Mouse (Mus musculus) cerebellum, adult 11-12 months (tissue): Measurements from ENCODE around the gene 1700013F07Rik.
"Not testable (repeated sequence)": the region's sequence is repeated elsewhere in the genome, so short reads cannot be mapped to it uniquely, and the experiment has no call there.

Experiments
- DNase-seq: peaks from one replicate; pipeline ENCODE4 v3.0.0; 2022

The 1700013F07Rik gene

DNA sequence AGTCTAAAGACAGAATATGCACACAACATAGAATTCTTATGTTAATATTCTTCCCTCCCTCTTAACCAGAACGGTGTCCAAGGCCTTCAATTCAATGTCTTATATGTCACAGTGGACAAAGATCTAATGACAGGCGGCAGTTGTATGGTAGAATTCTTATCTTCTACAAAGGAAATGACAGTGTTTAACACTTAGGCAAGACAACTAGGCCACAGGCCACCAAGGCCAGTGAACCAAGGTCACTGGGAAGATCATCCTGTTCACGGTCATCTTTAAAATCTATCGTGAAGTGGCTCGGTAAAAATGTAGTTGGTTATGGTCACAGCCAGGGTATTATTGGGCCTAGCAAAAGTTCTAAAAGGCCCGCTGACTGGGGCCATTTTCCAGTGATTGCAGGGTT lies at the start of gene 1700013F07Rik:
Gene 1700013F07Rik (plus strand): TSS at position 200 of the 400 bp plus-strand sequence.
- DNase-seq, result no peak

DNA sequence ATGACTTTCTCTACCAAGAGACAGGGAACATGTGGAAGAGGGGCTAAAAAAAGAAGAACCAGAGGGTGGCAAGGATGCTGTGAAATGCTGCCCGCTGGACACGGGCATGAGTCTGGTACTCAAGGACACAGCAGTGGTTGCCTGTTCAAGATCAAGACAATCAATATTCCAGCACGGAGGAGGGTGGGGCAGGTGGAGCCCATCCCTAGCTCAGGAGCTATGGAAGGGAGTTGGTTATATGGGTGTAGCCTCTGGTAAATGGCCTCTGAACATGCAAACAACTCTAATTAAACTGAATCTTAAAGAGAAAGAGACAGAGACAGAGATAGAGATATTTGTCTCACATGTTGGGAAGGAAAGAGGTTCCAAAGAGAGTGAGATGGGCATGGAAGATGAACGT lies 49.2 kb upstream of the 1700013F07Rik start:
- DNase-seq, result no peak

DNA sequence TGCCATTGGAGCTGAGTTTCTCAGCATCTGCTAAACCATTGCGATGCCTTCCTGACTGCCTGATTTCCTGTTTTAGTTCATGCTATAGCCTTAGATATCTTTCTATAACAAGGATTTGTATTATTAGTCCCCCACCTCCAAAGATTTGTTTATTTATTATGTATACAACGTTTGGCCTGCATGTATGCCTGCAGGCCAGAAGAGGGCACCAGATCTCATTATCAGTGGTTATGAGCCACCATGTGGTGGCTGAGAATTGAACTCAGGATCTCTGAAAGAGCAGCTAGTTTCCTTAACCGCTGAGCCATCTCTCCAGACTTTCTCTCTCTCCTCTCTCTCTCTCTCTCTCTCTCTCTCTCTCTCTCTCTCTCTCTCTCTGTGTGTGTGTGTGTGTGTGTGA lies 44.0 kb upstream of the 1700013F07Rik start:
- no peak for DNase-seq

DNA sequence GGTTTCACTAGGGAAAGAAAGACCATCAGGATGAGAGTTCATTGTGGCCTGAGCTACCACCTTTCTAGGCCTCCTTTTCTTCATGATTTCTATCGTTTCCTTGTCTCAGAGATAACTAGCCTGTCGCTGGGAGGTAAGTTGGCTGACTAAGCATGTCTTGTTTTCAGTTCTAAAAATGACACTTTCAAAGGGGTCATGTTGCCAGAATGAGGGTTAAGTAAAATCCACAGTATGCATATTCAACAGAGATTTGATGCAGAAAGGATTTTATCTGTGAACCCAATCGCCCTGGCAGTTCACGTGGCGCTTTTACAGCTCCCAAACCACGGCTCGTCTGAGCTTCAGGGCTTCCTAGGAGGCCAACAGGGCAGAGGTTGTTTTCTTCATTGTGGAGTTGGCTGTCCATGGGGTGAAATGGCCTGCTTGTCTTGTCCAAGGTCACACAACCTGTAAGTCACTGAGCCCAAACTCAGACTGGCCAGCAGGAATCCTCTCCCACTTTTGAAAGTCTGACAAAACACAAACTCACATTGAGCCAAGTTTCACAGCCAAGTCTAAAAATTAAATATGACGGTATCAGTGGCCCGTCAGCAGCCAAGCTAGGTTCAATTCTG lies 39.0 kb upstream of the 1700013F07Rik start:
- no peak for DNase-seq

DNA sequence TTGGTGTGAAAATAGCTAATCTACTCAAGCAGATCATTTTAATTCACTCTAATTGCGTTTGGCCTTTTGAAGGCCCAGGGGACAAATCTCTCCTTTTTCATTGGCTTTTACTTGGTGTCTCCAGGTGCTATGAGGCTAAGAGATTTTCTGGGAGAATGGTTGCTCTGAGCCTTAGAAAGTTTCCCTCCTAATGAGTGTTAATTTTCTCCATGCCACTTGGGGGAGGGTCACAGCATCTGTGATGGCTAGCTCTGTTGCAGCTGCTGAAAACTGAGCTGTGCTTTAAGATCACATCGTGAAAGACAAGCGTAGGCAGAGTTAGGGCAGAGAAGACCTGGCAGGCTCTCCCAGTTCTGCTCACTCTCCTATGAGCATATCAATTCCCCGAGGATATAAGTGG lies 38.5 kb upstream of the 1700013F07Rik start:
- no peak for DNase-seq

DNA sequence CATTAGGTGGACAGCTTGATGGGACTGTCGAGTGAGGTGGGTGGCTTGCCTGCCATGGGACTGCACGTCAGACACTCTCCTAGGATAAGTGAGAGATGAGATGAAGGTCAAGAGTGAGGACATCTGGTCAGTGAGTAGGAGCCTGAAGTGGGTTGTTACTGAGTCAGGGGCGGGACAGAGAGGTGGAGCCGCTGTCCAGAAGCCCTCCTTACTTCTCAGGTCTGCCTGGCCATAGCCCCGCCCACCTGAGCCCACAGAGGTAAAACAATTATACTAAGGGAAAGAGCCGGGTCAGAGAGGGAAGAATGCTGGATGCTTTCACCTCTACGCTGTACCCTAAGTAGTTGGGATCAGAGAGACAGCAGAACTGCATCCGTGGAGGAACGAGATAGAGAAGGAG lies 36.3 kb upstream of the 1700013F07Rik start:
- no peak for DNase-seq

DNA sequence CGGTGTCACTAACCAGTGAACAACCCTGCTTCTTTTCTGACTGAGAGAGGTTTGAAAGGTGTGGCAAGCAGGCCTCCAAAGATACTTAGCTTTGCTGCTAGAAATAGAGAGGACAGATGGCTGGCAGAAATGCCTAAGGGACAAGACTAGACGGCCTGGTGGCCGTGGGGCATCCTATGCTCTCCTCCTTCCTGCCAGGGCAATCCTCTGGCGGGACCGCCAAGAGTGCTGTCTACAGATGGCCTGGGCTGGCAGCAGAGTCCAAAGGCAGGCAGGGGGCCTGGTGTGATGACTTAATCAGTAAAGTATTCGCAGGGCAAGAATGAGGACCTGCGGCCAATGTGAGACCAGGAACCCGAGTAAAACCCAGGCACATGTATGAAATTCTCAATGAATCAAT lies 34.1 kb upstream of the 1700013F07Rik start:
- peak; percentile 92 for DNase-seq

DNA sequence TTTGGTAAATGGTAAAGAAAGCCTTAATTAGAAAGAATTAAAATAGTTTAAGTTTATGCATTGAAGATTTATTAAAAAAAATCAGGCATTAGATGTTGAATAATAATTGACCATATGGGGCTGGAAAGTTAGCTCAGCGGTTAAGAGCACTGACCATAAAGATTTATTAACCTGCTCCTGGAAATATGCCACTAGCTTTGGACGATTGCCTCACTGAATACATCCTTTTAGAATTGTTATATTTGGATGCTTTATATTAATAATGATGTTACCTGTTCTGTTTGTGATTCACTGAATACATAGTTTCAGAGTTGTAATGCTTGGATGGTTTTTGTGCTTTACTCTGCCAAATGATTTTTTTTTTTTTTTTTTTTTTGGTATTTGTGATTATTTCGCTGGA lies 32.5 kb upstream of the 1700013F07Rik start:
- not testable (repeated sequence) for DNase-seq

DNA sequence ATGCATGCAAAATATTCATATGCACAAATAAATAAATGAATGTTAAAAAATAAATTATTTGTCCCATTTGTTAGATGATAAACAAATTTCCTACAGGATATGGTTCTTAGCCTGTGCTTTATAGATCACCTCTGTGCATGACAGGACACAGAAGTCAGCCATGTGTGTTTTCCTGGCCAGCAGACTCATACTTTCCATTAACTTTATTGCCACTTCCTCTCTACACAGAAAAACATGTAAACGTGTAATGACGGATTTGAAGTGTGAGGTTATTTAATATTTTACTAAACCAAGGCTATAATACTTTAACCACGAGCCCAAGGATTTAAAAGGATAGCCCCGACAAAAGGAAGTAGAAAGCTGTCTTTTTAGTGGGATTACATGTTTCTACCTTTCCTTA lies 30.0 kb upstream of the 1700013F07Rik start:
- DNase-seq, result no peak

DNA sequence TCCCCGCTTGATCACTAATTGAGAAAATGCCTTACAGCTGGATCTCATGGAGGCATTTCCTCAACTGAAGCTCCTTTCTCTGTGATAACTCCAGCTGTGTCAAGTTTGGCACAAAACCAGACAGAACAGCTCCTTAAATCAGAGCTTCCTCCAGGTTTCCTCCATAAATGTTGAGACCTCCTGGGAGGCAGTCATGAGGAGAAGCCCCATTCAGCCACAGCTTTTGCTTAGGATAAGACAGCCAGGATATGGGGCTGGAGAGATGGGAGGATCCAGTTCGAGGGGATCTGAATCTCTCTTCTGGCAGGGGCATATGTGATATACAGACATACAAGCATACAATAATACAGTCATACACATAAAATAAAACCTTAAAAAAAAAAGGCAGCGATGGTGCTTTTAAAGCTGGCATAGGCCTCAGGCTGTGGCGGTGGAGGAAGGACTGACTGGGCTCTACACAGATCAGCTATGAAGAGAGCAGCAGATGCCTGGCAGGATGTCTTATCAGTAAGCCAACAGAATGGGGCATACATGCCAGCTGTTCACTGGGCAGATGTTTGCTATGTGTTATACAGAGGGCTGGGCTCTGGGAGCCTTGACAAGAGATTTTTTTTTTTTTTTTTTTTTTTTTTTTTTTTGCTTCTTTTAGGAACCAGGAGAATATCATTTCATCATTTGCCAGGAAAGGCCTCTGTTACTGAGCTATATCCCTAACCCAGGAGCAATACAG lies 25.0 kb upstream of the 1700013F07Rik start:
- no peak for DNase-seq

DNA sequence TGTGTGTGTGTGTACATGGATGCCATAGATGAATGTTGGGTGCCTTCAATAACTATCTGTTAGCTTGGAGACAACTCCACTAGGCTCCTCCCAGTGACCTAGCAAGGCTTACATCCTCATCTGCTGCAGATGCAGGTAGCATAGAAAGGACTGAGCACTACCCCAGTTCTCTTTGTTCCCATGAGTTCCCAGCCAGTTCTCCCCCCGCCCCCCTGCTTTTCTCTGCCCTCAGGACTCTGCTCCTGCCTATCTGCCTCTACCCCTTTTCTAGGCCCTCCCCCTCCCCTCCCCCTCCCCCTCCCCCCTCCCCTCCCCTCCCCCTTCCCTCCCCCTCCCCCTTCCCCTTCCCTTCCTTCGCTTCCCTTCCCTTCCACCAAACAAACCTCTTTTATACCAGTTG lies 23.8 kb upstream of the 1700013F07Rik start:
- no peak for DNase-seq

DNA sequence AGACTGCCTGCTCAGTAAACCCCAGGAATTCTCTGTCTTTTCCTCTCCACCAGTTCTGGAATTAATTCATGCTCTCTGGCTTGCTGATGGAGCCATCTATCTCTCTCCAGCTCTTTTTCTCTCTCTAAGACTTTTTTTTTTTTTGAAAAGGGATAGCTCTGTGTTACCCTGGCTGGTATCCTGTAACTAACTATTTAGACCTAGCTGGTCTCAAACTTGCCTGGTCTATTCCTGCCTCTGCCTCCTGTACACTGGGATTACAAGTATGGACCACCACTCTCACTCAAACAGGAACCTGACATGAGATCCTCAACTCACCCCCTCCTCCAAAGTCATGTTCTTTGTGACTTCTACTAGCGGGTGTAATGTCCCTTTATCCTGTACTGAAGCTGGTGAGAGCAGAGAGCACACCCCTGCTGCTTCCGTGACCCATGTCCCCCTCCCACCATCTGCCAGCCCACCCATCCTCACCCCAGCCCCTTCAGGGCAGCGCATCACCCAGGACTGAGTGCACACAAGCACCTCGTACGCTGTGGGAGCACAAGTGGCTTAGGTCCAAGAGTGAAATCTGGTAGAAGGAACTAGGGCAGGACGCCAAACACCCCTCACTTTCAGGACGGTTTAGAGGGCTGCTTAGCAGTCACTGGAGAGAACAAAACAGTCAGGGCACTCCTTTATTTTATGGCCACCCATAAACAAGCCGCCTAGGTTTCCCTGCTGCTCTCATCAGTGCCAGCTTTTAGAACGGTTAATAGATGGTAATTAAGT lies 23.1 kb upstream of the 1700013F07Rik start:
- no peak for DNase-seq

DNA sequence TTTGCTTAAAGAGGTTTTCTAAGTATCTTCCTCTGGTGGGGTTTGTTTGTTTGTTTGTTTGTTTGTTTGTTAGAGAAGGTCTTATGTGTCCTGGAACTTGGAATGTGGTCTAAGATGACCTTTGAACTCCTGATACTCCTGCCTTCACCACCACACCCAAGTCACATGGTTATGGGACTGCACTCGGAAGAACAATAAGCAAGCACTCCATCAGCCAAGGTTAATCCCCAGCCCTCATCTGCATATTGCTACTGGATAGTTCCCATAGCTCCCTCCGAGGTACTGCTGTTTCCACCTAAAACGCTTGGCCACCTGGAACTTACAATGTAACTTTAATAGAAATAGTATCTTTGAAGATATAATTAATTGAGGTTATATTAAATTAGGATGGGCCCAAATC lies 20.5 kb upstream of the 1700013F07Rik start:
- DNase-seq, result no peak

DNA sequence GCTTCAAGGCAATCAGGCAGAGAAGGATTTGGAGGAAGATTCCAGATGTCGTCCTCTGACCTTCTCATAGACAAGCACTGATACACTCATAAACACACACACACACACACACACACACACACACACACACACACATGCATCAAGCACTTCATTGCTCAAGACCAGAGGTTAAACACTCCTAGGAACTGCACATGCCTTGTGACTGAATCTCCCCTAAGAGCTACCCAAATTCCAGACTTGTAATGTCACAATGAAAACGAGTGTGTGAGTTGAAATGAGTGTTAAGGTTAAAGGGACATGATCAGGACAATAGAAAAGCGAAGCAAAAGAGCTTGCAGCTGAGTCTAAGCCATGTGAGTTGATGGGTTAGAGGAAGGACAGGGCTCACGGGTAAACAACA lies 15.7 kb upstream of the 1700013F07Rik start:
- no peak for DNase-seq

DNA sequence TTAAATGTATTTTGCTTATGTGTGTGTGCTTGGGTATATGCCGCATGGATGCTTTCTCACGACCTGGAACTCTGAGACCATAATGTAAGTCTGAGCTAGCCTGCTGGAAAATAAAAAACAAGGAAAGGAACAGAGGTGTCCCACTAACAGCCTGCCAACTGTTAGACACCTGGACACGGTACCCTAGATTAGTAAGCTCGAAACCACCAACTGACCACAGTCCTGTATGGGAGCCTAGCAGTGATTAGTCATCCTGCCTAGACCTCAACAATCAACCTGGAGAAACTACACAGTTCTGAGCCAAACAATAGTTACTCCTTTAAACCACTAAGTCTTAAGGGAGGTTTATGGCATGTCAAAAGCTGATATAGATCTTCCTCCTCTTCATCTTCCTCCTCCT lies 10.5 kb upstream of the 1700013F07Rik start:
- DNase-seq, result no peak

DNA sequence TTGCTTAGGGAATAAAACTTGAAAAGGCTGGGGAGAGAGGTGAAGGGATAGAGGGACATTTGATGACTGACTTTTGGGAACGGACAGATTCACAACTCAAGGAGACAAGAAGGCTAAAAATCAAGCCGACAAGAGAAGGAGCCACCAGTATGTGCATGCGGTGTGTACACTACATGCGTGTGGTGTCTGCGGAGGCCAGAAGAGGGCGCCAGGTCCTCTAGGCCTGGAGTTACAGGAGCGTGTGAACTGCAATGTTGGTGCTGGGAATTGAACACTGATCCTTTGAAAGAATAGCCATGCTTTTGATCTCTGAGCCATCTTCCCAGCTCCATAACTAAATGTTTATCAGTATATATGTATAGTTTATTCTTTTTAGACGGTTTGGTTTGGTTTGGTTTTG lies 5.5 kb upstream of the 1700013F07Rik start:
- DNase-seq, result no peak

DNA sequence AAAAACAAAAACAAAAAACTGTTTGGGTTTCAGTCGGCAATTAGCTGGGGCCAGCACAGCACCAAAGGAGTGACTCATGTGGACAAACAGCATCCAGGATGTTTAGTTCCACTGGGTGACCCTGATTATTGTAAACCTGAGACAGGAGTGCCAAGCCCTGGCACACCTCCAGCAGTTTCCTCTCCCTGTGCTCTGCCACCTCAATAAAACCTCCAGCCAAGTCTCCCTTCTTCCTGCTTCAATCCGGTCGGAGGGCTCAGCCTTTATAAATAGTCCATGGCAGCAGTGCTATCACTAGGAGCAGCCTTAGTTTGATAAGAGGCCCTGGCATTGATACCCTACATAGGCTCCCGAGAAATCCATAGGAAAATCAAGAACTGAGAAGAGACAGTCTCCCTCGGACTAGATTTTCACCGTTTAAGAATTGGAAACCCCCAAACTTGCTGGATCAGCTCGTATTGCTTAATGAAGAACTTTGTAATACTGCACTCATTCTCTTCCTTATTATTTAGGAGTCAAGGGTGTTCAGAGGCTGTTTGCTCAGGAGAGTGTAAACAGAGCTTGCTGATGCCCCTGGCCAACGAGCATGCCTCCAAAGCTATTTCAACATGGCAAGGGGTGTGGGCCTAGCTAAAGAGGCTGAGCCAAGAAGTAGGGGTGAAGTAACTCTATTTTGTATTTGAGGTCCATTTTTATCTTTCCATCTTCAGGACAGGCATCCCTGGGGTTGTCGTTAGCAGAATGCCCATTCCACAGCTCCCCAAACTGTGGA lies 650 bp upstream of the 1700013F07Rik start:
- no peak for DNase-seq

DNA sequence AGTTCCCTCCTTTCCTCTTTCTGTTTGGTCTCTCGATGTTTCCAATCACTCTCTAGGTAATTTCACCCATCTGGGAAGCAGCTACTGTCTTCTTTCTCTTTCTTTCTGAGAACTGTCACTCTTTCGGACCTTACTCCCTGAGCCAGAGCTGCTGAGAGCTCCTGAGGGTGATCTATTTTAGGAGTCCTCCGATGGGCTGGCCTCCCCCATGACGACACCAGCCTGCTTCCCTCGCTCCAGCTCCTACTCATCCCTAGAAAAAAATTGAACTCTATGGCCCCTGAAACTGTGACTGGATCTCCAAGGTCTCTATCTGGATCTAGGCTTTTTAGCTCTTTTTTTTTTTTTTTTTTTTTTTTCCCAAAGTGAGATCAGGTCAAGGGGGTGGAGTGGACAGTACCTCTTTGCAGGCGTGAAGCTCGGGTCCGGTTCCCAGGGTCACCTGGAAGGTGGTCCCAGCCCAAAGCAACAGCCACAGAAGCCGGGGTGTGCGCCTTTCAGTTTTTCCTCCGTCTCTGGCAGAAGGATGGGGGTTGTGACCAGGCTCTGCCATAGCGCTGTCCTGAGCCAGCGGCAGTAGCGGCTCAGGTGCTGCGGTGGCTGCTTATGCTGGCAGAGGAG lies 2.1 kb downstream of the 1700013F07Rik start:
- DNase-seq, result no peak

DNA sequence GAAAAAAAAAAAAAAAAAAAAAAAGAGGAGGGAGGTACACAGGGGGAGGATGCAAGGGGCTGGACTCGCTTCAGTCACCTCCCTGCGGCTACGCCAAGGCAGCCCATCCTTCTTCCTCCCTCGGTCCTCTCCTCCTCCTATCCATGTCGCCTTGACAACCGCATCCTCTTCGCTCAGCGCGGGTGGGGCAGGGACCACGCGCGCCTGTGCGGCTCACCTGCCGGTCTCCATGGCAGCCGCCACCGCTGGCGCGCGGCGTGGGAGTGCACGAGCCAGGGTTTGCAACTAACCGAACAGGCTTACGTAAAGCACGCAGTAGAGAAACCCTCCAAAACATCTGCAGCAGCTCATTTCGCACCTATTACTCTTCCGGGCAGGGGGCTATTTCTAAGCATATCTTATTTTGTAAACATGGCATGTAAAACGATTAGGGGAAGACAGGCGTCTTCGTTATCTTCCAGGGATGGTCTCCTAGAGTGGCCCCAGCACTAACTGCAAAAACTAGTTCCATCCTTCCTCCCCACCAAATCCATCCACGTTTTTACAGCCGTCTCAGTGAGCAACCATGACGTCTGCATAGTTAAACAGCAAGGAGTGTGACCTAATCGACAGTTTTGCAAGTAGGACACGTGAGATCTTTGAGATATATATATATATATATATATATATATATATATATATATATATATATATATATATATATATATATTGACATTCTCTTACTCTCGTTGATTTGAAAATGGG lies 2.7 kb downstream of the 1700013F07Rik start, which contains the start of gene 5330417C22Rik:
Gene 5330417C22Rik (minus strand): TSS at position 20 of the 744 bp plus-strand sequence.
- DNase-seq, result peak; percentile 57

DNA sequence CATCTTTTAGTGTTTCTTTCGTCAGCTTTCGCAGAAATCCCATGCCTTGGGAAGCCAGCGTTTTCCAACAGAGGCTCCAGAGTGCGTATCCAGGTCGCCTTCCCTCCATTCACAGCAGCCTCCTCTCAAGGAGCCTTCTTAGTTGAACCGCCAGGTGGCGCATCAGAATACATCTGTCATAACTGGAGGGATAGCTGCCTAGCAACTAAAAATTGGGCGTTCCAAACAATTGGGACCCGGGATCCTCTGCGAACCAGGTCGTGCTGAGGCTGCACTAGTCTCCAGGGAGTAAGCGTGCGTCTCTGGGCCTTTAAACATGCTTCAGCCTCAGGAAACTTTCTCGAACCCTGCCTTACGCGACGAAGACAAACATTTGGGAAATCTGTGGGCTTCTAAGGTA lies 3.4 kb downstream of the 1700013F07Rik start:
- peak; percentile 76 for DNase-seq

DNA sequence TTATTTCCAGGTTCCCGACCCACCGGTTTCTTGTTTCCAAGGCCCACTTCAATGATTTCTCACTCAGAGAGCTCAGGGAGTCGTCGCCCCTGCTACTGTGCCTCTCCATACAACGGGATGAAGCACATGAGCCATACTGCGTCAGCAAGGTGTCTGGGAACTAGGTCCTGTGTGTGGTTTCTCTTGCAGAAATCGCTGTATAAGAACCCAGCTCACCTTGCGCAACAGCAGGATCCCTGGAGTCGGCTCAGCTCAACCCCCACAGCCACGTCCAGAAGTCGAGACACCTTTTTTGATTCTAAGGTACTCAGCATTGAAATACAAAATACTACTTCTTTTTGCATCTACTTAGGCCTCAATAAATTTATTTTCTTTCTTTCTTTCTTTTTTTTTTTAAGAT lies 8.3 kb downstream of the 1700013F07Rik start:
- no peak for DNase-seq

DNA sequence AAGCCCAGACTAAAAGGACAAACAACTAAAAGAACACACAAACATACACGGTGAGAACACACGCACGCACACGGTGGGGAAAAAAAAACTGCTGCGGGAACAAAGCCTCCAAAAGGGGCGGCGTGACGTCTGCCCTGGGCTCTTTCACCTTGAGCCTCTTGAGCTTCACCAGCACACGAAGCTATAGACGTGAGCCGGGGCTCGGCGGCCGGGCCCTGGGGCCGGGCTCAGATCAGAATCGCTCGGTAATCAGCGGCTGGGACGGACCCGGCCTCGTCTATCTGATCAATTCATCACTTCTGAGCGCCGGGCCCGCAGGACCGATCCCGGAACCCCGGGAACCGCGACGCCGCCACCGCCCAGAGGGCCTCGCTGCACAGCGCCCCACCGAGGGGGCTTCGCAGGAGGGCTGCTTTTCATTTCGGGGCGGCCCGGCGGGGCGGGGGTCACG lies 20.2 kb downstream of the 1700013F07Rik start:
- no peak for DNase-seq
